Comparison of ENCODE assay signal across 24 mouse cellular contexts in the genomic region with DNA sequence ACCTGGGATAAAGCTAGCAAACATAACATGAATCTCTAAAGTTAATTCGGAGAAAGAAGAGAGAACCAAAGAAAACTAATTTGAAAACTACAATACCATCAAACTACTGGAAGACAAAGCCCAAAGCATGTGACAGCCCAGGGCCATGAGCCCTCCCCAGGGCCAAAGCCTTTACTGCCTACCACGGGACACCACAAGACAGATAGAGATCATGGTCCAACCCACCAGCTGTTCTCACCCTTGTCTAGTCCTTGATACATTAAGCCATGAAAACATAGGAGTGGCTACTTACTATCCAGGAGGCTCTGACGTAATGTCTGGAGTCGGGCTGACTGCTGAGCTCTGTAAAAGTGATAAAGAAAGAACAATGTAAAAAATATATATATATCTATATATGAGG.
DNase-seq lines count a peak whose midpoint lies in the region; ATAC-seq and TF ChIP-seq lines count a peak whose summit lies in the region.
"Had no signal": no experiment of that assay in that cellular context is flagged by ENCODE, and none has a peak within 500 bp of the region (broad histone marks: within the 10 kb centered on the region; RNA-seq: fewer than 3 reads in every experiment).

No protein-coding gene starts in this region.

- no peak overlapping the region for H3K9ac ChIP-seq in heart, embryonic 12.5 days
- no peak overlapping the region for H3K9ac ChIP-seq in intestine, postnatal 0 days (ENCODE audit: low read depth, low read length)
- H3K9ac ChIP-seq: forebrain, postnatal 0 days; heart, embryonic 13.5 days; hindbrain, embryonic 13.5 days had no signal

- WGBS in heart, embryonic 12.5 days: 56% methylated on average over 4 of the region's 4 CpGs
- 43% methylated on average over 4 of the region's 4 CpGs for WGBS in intestine, postnatal 0 days

- H3K79me3 ChIP-seq in C2C12 (ENCODE audit: low read depth): no peaks in the 10 kb centered on the region

- no peak overlapping the region for H3ac ChIP-seq in C2C12 (ENCODE audit: control insufficient read depth, insufficient read length, low read depth)

- no peak overlapping the region for H3K4me2 ChIP-seq in heart, embryonic 12.5 days
- H3K4me2 ChIP-seq in intestine, postnatal 0 days (replicated peaks; ENCODE audit: low read depth): no peak overlapping the region
- H3K4me2 ChIP-seq: heart, embryonic 13.5 days; hindbrain, embryonic 13.5 days had no signal

- peaks cover 29% of the 10 kb centered on the region for H3K4me1 ChIP-seq in heart, embryonic 12.5 days (replicated peaks)
- no peaks in the 10 kb centered on the region; the same call in 1 of the 2 replicates for H3K4me1 ChIP-seq in intestine, postnatal 0 days (replicated peaks; ENCODE audit: control insufficient read depth, insufficient read depth, low read length)

- TF ChIP-seq CTCF in C2C12 (IDR thresholded peaks at IDR 0.05; ENCODE audit: control insufficient read depth, insufficient read depth, insufficient read length): no peak
- TF ChIP-seq CTCF in intestine, postnatal 0 days (IDR thresholded peaks at IDR 0.05; ENCODE audit: low read depth): no peak

- H3K36me3 ChIP-seq in heart, embryonic 12.5 days: peaks cover 6% of the 10 kb centered on the region; the same call in 1 of the 2 replicates
- H3K36me3 ChIP-seq in C2C12 (ENCODE audit: control insufficient read depth, insufficient read depth): no peaks in the 10 kb centered on the region
- H3K36me3 ChIP-seq in intestine, postnatal 0 days (ENCODE audit: control insufficient read depth, insufficient read depth): peaks cover 4% of the 10 kb centered on the region
- H3K36me3 ChIP-seq: forebrain, embryonic 10.5 days had no signal

- no peak overlapping the region for H3K27ac ChIP-seq in heart, embryonic 12.5 days (ENCODE audit: poor library complexity, severe bottlenecking)
- H3K27ac ChIP-seq in intestine, postnatal 0 days (ENCODE audit: low read depth, low read length): no peak overlapping the region
- H3K27ac ChIP-seq: forebrain, embryonic 10.5 days; gastrocnemius, adult 2 months; hindbrain, embryonic 10.5 days; hindbrain, embryonic 13.5 days had no signal

- intact Hi-C loops in heart, postnatal 14 days (cut with DNase I): no loop called here
- intact Hi-C loops in left cerebral cortex, postnatal 25 days (cut with DNase I): loop anchor here (10.0 kb wide), 1 partner anchor 1352 kb away; no protein-coding TSS in a partner anchor

- H3K4me3 ChIP-seq in heart, embryonic 12.5 days: no peak overlapping the region
- no peak overlapping the region for H3K4me3 ChIP-seq in C2C12 (ENCODE audit: insufficient read depth, poor library complexity, severe bottlenecking)
- no peak overlapping the region for H3K4me3 ChIP-seq in intestine, postnatal 0 days (ENCODE audit: low read depth, low read length)
- H3K4me3 ChIP-seq: forebrain, embryonic 10.5 days; gastrocnemius, adult 2 months; heart, embryonic 13.5 days; hindbrain, embryonic 10.5 days; hindbrain, embryonic 13.5 days had no signal

- DNase-seq in heart, postnatal 14 days: no peak
- DNase-seq in left cerebral cortex, postnatal 25 days (ENCODE audit: low spot score in 2 of 2): no peak
- DNase-seq in testis, postnatal 10 days (ENCODE audit: low spot score): no peak
- DNase-seq in right cerebral cortex, adult 18-20 months: no peak
- DNase-seq: adrenal gland, adult 8-10 months; adrenal gland, postnatal 25 days; cerebellum, adult 11-12 months; cerebellum, adult 8-10 months; cerebellum, postnatal 10 days; cerebellum, postnatal 36 days; forebrain, postnatal 0 days; gastrocnemius, adult 2 months; gastrocnemius, postnatal 14 days; heart, adult 11 months had no signal

- H3K9me3 ChIP-seq in heart, embryonic 12.5 days (replicated peaks): no peaks in the 10 kb centered on the region
- no peaks in the 10 kb centered on the region for H3K9me3 ChIP-seq in intestine, postnatal 0 days (ENCODE audit: control insufficient read depth)
- H3K9me3 ChIP-seq: forebrain, embryonic 10.5 days; heart, embryonic 13.5 days; hindbrain, embryonic 10.5 days; hindbrain, embryonic 13.5 days had no signal

- H3K79me2 ChIP-seq in C2C12 (ENCODE audit: control insufficient read depth, insufficient read depth): no peaks in the 10 kb centered on the region

- peak; percentile 40; the same call in 1 of the 2 replicates for ATAC-seq in heart, embryonic 12.5 days (ENCODE audit: insufficient number of reproducible peaks, low FRiP score)
- ATAC-seq in intestine, postnatal 0 days: peak; percentile 89
- ATAC-seq: activated CD4-positive, CD25-positive, alpha-beta regulatory T cell, adult 4 months; forebrain, embryonic 14.5 days; forebrain, postnatal 0 days; hindbrain, embryonic 16.5 days had no signal

- no peaks in the 10 kb centered on the region for H3K27me3 ChIP-seq in heart, embryonic 12.5 days (replicated peaks)
- H3K27me3 ChIP-seq in C2C12 (ENCODE audit: control insufficient read depth, insufficient read depth, insufficient read length): no peaks in the 10 kb centered on the region
- H3K27me3 ChIP-seq in intestine, postnatal 0 days (replicated peaks; ENCODE audit: control insufficient read depth, insufficient read depth, low read length): no peaks in the 10 kb centered on the region
- H3K27me3 ChIP-seq: heart, embryonic 13.5 days; hindbrain, embryonic 13.5 days had no signal

TF ChIP-seq in C2C12, 6 proteins besides CTCF, POLR2A, EP300 and RAD21:
- TF ChIP-seq MYOD1 (IDR thresholded peaks at IDR 0.05; ENCODE audit: control insufficient read depth, insufficient read length, low read depth) (peak; percentile 72), FOSL1 (IDR thresholded peaks at IDR 0.05; ENCODE audit: insufficient read depth, low read length, poor library complexity, severe bottlenecking) (no peak), USF1 (IDR thresholded peaks at IDR 0.05; ENCODE audit: low read depth) (peak; percentile 13)
